Mouse (Mus musculus) small intestine, adult 2 months (tissue): ENCODE data around the gene Cacna1b.

Experiments used
- CTCF ChIP-seq: fragments of 200-500 bp; IDR thresholded peaks from 2 replicates; pipeline ENCODE4 v1.5.1; 2012; ENCODE audit warnings: low read depth, mild to moderate bottlenecking, control low read depth, inconsistent platforms, low read length, moderate library complexity, mixed read lengths; ENCODE audit not compliant: insufficient replicate concordance, insufficient read length; ENCODE audit errors: extremely low read depth
- POLR2A ChIP-seq: fragments of 200-500 bp; IDR thresholded peaks from 2 replicates; pipeline ENCODE4 v1.6.1; 2012; ENCODE audit warnings: low read depth, mild to moderate bottlenecking, control low read depth, inconsistent platforms, low read length, moderate library complexity

DNA sequence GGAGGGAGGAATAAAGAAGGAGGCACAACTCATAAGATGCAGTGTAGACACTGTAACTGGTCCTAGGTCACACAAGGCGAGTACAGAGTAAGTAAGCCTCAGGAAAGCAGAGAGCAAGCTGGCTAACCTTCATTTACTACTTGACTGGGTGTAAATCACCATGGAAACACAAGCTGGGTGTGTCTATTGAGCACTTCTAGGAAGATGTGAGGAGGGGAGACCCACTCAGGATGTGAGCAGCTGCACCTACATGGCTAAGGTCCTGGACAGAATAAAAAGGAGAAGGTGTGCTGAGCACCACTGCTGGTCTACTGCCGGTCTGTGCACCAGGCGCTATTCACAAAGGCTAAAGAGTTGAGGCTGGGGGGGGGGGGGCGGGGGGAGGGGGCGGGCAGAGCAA, 13.9 kb upstream of the Cacna1b start:
- no peak for TF ChIP-seq CTCF
- TF ChIP-seq POLR2A: no peak
